Mouse (Mus musculus): Measurements from ENCODE around the gene Asprv1.
A peak's percentile ranks its signal among the peaks of the same experiment; 100 is the strongest.

The Asprv1 gene

DNA sequence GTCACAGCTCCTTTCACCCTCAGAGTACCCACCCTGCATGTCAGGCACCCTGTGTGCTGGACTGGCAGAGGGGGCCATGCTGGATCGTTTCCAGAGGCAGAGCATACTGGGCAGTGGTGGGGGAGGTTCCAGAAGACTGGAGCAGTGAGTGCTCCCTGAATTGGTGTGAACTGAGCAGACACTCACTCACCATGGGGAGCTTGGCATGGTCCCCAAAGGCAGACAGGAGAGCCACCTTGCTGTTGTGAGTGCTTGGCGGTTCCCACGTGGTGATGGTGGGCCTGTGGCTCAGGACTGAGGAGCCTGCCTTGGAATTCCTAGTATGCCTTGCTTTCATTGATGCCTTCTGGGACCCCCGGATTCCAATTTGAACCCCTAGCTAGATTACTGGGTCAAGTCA lies 4.8 kb upstream of the Asprv1 start:
- DNase-seq = peak; percentile 21 to 57

GRCm38 (mm10) chr6:86624074-86625030 lies 3.6 kb upstream of the Asprv1 start:
- DNase-seq = peak; percentile 59 to 68

GRCm38 (mm10) chr6:86630141-86630540 lies 2.2 kb downstream of the Asprv1 start:
- DNase-seq = no peak

- no peak for DNase-seq
Measured at GRCm38 (mm10) chr6:86636495-86636894, 8.5 kb downstream of the Asprv1 start.

DNA sequence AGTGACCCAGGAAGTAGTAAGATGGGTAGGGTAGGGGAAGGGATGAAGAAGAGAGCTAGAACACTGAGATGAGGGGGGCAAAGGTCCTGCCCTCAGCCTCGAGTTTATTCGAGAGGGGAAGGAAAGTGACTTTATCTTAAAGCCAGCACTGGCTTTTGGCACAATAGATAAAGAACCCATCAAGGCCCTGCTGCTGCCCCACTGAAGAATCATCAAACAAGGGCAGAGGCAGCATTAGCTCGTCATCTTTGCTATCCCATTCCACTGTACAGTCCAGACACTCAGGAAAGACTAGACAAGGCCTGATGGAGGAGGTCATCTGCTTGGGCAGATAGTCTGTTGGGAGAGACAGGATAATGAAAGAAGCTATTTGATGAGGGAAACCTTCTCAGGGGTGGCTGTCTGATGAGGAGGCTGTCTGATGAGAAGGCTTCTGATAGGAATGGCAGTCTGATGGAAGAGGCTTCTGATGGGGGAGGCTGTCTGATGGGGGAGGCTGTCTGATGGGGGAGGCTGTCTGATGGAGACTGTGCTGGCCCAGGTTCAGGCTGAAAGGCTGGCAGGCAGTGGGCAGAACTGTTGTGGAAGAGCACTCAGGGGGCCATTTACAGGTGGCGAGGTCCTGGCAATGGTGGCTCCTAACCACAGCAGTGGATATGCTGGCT lies 9.3 kb downstream of the Asprv1 start:
- DNase-seq = no peak

- no peak for DNase-seq
Measured at GRCm38 (mm10) chr6:86637860-86638259, 9.9 kb downstream of the Asprv1 start.

DNA sequence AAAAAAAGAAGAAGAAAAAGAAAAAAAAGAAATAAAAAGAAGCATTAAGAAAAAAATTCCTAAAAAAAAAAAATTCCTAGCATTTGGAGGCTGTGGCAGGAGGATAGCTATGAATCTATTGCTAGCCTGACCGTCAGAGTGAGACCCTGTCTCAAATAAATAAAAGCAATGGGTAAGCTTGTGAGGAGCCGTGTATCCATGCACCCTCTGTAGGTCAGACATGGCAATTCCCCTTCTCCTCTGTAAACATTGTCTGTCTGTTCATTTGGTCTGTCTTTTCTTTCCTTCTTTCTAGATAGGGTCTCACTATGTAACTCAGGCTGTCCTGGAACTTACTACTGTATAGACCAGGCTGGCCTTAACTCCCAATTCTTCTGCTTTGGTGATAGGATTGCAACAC lies 10.5 kb downstream of the Asprv1 start:
- peak; percentile 25 to 32 for DNase-seq

DNA sequence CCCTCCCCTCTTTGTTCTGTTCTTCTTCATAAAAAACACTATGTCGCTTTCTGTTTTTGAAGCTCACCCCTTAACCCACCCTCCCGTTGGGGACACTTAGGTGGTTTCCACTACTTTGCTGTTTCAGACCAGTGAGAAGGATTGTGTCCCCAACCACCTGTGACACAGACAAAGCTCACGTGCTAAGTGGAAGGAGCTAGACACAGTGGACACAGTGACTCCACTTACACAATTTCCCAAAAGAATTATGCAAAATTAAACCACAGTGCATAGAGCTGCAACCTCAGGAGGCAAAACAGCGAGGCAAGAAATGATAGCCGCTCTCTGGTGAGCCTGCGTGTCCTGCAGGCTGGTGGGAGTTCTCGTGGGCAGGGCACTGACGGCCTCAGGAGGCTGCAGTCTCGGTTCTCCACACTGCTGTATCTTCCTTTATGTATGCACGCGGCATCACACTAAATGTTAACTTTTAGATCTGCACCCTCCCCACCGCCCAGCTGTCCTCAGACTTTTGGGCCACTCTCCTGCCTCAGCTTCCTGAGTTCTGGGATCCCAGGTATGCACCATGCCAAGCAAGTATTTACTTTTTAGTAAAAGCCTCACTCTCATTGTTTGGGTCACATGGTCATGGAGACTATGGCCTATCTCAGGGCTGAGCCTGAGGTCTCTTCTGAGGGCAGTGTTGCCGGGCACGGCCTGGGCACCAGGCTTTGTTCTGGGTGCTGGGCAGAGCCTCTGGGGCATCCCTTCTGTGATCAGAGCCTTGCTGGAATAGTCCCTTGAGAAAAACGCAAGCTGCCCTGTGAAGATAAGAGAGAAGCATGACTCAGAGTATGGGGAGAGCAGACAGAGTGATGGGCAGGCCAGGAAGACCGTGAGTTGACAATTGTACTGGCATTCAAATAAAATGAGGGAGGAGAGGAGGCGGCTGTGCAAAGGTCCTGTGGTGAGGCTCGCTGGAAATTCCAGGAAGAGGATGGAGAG lies 11.5 kb downstream of the Asprv1 start:
- no peak for DNase-seq

- DNase-seq = no peak
Measured at GRCm38 (mm10) chr6:86640161-86640560, 12.2 kb downstream of the Asprv1 start.

DNA sequence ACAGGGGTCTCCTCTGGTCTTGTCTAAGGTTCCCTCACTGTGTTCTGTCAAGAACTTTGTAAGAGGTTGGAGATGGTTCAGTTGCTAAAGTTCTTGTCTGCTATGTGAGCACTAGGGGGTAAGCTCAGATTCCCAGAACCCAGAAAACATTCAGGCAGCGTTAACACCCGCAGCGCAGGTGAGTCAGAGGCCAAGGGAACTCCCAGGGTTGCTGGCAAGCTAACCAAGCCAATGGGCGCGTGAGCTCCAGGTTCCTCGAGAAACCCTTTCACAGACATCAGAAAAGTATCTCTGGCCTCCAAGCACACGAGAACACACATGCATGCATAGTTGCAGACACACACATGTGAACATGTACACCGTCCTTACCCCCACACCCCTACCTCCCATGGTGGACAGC lies 12.8 kb downstream of the Asprv1 start:
- DNase-seq = no peak

DNA sequence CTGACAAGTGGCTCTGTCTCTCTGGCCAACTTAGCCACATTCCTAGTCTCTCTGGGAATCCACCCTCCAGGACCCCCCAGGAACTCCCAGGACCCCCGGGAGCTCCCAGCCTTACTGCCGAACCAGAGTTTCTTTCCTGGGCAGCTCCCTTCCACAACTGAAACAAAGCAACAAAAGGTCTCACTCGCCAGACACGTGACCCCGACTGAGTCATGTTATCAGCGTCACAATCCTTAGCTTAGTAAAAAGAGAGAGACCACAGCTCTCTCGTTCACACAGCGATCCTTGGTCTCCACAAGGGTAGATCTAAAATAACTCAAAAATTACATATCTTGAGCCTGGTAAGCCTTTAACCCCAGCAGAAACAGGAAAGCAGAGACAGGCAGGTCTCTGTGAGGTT lies 13.8 kb downstream of the Asprv1 start:
- DNase-seq = no peak

GRCm38 (mm10) chr6:86644775-86645400 lies 16.9 kb downstream of the Asprv1 start:
- no peak for DNase-seq

- DNase-seq = no peak
Measured at GRCm38 (mm10) chr6:86645551-86645950, 17.6 kb downstream of the Asprv1 start.

- no peak for DNase-seq
Measured at GRCm38 (mm10) chr6:86646143-86646542, 18.2 kb downstream of the Asprv1 start.

- no peak for DNase-seq
Measured at GRCm38 (mm10) chr6:86653026-86653425, 25.1 kb downstream of the Asprv1 start.

GRCm38 (mm10) chr6:86654270-86654916 lies 26.4 kb downstream of the Asprv1 start:
- DNase-seq = no peak

- no peak for DNase-seq
Measured at GRCm38 (mm10) chr6:86658501-86658900, 30.5 kb downstream of the Asprv1 start.

- DNase-seq = no peak
Measured at GRCm38 (mm10) chr6:86660161-86660877, 32.4 kb downstream of the Asprv1 start.

DNA sequence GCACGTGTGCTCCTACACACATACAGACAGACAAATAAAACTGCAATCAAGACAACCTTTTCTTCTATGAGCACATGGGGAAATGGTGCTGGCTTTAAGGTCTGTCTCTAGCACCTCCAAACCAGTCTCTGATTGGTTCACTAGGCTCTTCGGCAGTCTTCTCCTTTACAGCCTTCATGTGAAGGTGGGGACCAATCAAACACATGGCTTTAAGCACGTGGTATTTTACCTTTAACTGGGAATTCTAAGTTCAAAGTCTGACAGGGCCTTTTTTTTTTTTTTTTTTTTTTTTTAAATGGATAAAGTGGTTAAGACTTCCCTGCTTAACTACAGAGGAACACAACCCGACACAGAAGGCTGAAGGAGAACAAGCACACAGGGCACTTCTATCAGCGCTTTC lies 37.1 kb downstream of the Asprv1 start:
- DNase-seq = no peak

- no peak for DNase-seq
Measured at GRCm38 (mm10) chr6:86665560-86666307, 37.8 kb downstream of the Asprv1 start.

All from cerebellum, postnatal 14 days (tissue).